Mouse (Mus musculus) limb, embryonic 11.5 days (tissue): ENCODE measurements around the gene Ccng1. TPM values are rescaled to one million over a fixed set of nuclear protein-coding genes. Genes with fewer than 3 reads are reported as not detected.
"Not testable (repeated sequence)": the region's sequence is repeated elsewhere in the genome, so short reads cannot be mapped to it uniquely, and the experiment has no call there.

Experiments
- ATAC-seq: fragments of 200-750 bp; cut with Nextera tagmentation; 2 replicates; pipeline ENCODE4 v1.8.0; 2017; ENCODE audit warnings: low read depth; ENCODE audit not compliant: insufficient number of reproducible peaks, low FRiP score, low TSS enrichment
- DNase-seq: peaks from one replicate; pipeline ENCODE4 v3.0.0-alpha.2; 2015; ENCODE audit warnings: low spot score
- H3K27ac ChIP-seq: fragments of 300-500 bp; sonication (generic); replicated peaks from 2 replicates; pipeline ENCODE4 v1.5.1; 2014; ENCODE audit warnings: low read depth, mild to moderate bottlenecking, low read length
- H3K27me3 ChIP-seq: fragments of 300-500 bp; sonication (generic); 2 replicates; pipeline ENCODE4 v1.6.1; 2014; ENCODE audit warnings: mild to moderate bottlenecking, low read length, mixed read lengths; ENCODE audit not compliant: control insufficient read depth, insufficient read depth
- H3K36me3 ChIP-seq: fragments of 300-500 bp; sonication (generic); 2 replicates; pipeline ENCODE4 v1.6.1; 2014; ENCODE audit warnings: mild to moderate bottlenecking, low read length, moderate library complexity, mixed read lengths; ENCODE audit not compliant: control insufficient read depth, insufficient read depth
- H3K4me1 ChIP-seq: fragments of 300-500 bp; sonication (generic); 2 replicates; pipeline ENCODE4 v1.6.1; 2014; ENCODE audit warnings: low read length, mixed read lengths; ENCODE audit not compliant: control insufficient read depth, insufficient read depth
- H3K4me2 ChIP-seq: fragments of 300-500 bp; sonication (generic); 2 replicates; pipeline ENCODE4 v1.6.1; 2014; ENCODE audit warnings: low read depth, mild to moderate bottlenecking, moderate library complexity; ENCODE audit not compliant: severe bottlenecking
- H3K4me3 ChIP-seq: fragments of 300-500 bp; sonication (generic); 2 replicates; pipeline ENCODE4 v1.5.1; 2014; ENCODE audit warnings: low read depth, low read length
- H3K9ac ChIP-seq: fragments of 300-500 bp; sonication (generic); 2 replicates; pipeline ENCODE4 v1.6.1; 2014; ENCODE audit warnings: mild to moderate bottlenecking, low read length
- H3K9me3 ChIP-seq: fragments of 300-500 bp; sonication (generic); 2 replicates; pipeline ENCODE4 v1.6.1; 2016; ENCODE audit warnings: low read length; ENCODE audit not compliant: control insufficient read depth
- WGBS: fragments of 180-500 bp; shearing (Covaris S2); extraction: QIAGEN DNeasy Blood & Tissue Kit; methylation state at CpG from one replicate; pipeline ENCODE4 v1.1.7; 2014; 5-methylcytosine and 5-hydroxymethylcytosine counted together
- polyA plus RNA-seq: library from polyadenylated mRNA; unstranded; fragments of >200 nt; fragmentation: Nextera tagmentation; extraction: Ambion mirVana; gene quantifications from 2 replicates; pipeline ENCODE4 v1.2.1, GENCODE M21; 2014

Gene Ccng1
- polyA plus RNA-seq, 1 experiment from 2014 or later = 27.4 TPM

- peaks cover 15% of the 10 kb centered on the region for H3K36me3 ChIP-seq
- not testable (repeated sequence) for H3K9ac ChIP-seq, H3K4me2 ChIP-seq, H3K27me3 ChIP-seq, DNase-seq, H3K4me3 ChIP-seq, ATAC-seq, H3K9me3 ChIP-seq, H3K27ac ChIP-seq, H3K4me1 ChIP-seq
- WGBS = 90% methylated on average over 6 of the region's 6 CpGs
Observed at GRCm38 (mm10) chr11:40709899-40710298, 45.2 kb downstream of the Ccng1 start.

Other genes starting within 250 kb of the Ccng1 start
- gene Mat2b, start 60.1 kb downstream of the Ccng1 start, polyA plus RNA-seq = 126 and 130 TPM in 2 replicates
- 62.0 and 64.4 TPM in 2 replicates for gene Hmmr, start 21.9 kb downstream of the Ccng1 start, polyA plus RNA-seq
- gene Nudcd2, start 21.6 kb downstream of the Ccng1 start, polyA plus RNA-seq = 231 TPM in 2 replicates